Comparison of ENCODE assay signal across 14 mouse cellular contexts in the genomic region with DNA sequence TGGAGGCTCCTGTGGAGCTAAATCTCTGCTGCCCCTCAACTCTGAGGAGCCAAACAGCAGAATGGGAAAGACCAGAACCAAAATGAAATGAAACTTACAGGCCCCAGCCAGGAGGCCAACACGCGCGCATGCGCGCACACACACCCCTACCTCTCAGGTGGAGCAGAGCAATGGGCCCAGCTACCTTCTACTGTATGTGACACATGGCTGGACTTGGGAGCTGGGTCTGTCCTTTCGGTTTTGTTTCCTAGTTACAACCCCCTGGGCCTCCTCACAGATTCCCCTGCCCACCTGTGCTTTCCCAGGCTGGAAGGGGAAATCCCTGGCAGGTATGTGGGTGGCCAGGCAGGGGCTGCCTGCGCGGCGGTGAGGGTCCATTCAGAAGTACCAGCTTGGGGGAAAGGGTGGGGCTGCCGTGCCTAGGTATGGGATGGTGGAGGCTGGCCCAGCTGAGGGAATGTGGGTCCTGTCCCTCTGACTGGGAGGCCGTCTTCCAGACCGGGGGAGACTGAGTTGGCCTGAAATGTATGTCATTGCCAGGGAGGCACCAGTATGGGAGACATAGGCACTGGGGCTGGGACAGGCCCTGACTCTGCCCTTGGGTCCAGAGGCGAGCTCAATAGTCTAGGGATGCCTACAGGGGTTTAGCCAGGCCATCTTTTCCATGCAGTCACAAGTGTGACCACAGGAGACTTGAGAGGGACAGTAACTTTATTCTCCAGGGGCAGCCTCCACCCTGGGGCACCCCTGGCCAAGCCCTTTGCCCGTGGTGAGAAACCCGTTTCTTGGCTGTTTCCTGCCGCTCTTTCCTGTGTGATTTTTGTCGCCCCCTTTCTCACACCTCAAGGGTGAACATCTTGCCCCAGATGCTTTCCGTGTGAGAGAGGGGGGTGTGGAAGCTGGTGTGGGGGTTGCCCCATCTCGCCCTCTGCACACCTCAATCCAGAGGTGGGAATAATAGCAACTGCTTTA. TPM values are rescaled to one million over a fixed set of nuclear protein-coding genes. Genes with fewer than 3 reads are reported as not detected.
DNase-seq lines count a peak whose midpoint lies in the region; ATAC-seq lines count a peak whose summit lies in the region.
"Had no signal": no experiment of that assay in that cellular context is flagged by ENCODE, and none has a peak within 500 bp of the region (broad histone marks: within the 10 kb centered on the region; RNA-seq: fewer than 3 reads in every experiment).

No protein-coding gene starts in this region.

- 80% methylated on average over 19 of the region's 19 CpGs for WGBS in heart, embryonic 13.5 days
- 86% methylated on average over 19 of the region's 19 CpGs for WGBS in midbrain, embryonic 12.5 days
- 89% methylated on average over 19 of the region's 19 CpGs for WGBS in midbrain, embryonic 15.5 days

- peak overlapping the region; percentile 24 for H3K9ac ChIP-seq in heart, embryonic 13.5 days
- H3K9ac ChIP-seq in midbrain, embryonic 12.5 days (replicated peaks), result no peak overlapping the region; the same call in 1 of the 2 replicates
- H3K9ac ChIP-seq in midbrain, embryonic 15.5 days, result no peak overlapping the region

- H3K27me3 ChIP-seq in heart, embryonic 13.5 days (replicated peaks), result no peaks in the 10 kb centered on the region
- no peaks in the 10 kb centered on the region for H3K27me3 ChIP-seq in midbrain, embryonic 12.5 days
- no peaks in the 10 kb centered on the region for H3K27me3 ChIP-seq in midbrain, embryonic 15.5 days (replicated peaks)

- intact Hi-C loops in heart, postnatal 10 days (cut with DNase I), result no loop called here

- no peak overlapping the region for H3K4me2 ChIP-seq in heart, embryonic 13.5 days
- no peak overlapping the region for H3K4me2 ChIP-seq in midbrain, embryonic 12.5 days (replicated peaks)
- no peak overlapping the region for H3K4me2 ChIP-seq in midbrain, embryonic 15.5 days

- ATAC-seq in heart, embryonic 13.5 days (ENCODE audit: extremely low read depth, insufficient number of reproducible peaks, low FRiP score, low TSS enrichment), result no peak
- ATAC-seq in midbrain, embryonic 12.5 days (ENCODE audit: low FRiP score, low read depth), result no peak
- ATAC-seq in midbrain, embryonic 15.5 days (replicated peaks), result no peak
- peak; percentile 32 for ATAC-seq in inflammation-experienced regulatory T-cells, adult 6 months

- H3K4me3 ChIP-seq in heart, embryonic 13.5 days, result no peak overlapping the region
- H3K4me3 ChIP-seq in midbrain, embryonic 12.5 days, result no peak overlapping the region
- no peak overlapping the region for H3K4me3 ChIP-seq in midbrain, embryonic 15.5 days

- H3K9me3 ChIP-seq in heart, embryonic 13.5 days, result no peaks in the 10 kb centered on the region
- H3K9me3 ChIP-seq in midbrain, embryonic 12.5 days, result no peaks in the 10 kb centered on the region
- H3K9me3 ChIP-seq in midbrain, embryonic 15.5 days, result no peaks in the 10 kb centered on the region

- DNase-seq in heart, postnatal 10 days, result no peak
- DNase-seq in thymus, postnatal 14 days, result peak; percentile 66
- no peak for DNase-seq in urinary bladder, adult 2 months (ENCODE audit: low spot score)
- no peak for DNase-seq in retina, embryonic 14.5 days (ENCODE audit: low spot score)
- DNase-seq: cerebellum, adult 18-20 months; gastrocnemius, postnatal 36 days had no signal

- H3K4me1 ChIP-seq in heart, embryonic 13.5 days, result peaks cover 43% of the 10 kb centered on the region
- H3K4me1 ChIP-seq in midbrain, embryonic 12.5 days, result peaks cover 31% of the 10 kb centered on the region
- peaks cover 28% of the 10 kb centered on the region for H3K4me1 ChIP-seq in midbrain, embryonic 15.5 days

- H3K27ac ChIP-seq in heart, embryonic 13.5 days (replicated peaks), result peak overlapping the region; percentile 80
- H3K27ac ChIP-seq in midbrain, embryonic 12.5 days (replicated peaks), result 0 out of 2 replicates have a peak overlapping the region, but pooled peaks have one; percentile 30
- H3K27ac ChIP-seq in midbrain, embryonic 15.5 days, result no peak overlapping the region
- H3K27ac ChIP-seq: macrophage had no signal

- H3K36me3 ChIP-seq in heart, embryonic 13.5 days, result peaks cover 37% of the 10 kb centered on the region
- peaks cover 32% of the 10 kb centered on the region for H3K36me3 ChIP-seq in midbrain, embryonic 12.5 days
- H3K36me3 ChIP-seq in midbrain, embryonic 15.5 days (replicated peaks), result no peaks in the 10 kb centered on the region; the same call in 1 of the 2 replicates

RNA-seq across cellular contexts. Expression of gene Ubald2, which starts 5.7 kb away (rescaled TPM):
- 31.0 and 32.3 TPM in 2 replicates for polyA plus RNA-seq in heart, embryonic 13.5 days (2015; fragmentation: Nextera tagmentation; extraction: Ambion mirVana)
- total RNA-seq in heart, postnatal 10 days (2021), result 10 to 100 TPM; 47.2 to 49.4 TPM
- polyA plus RNA-seq in midbrain, embryonic 12.5 days (2016; fragmentation: Nextera tagmentation; extraction: Ambion mirVana), result 47.7 and 52.5 TPM in 2 replicates
- polyA plus RNA-seq in midbrain, embryonic 15.5 days (2015; fragmentation: Nextera tagmentation; extraction: Ambion mirVana), result 40.9 and 44.2 TPM in 2 replicates
- 10 to 100 TPM; 10.4 to 14.6 (median 10.6) TPM for polyA plus RNA-seq in inflammation-experienced regulatory T-cells, adult 6 months (2017; shearing (Covaris generic))
- 89.8 and 104 TPM in 2 replicates for polyA plus RNA-seq in urinary bladder, adult 2 months (2012; rRNA removed)

RNA-seq across cellular contexts. Expression of gene Qrich2, which starts 26.5 kb away (rescaled TPM):
- polyA plus RNA-seq in heart, embryonic 13.5 days (2015; fragmentation: Nextera tagmentation; extraction: Ambion mirVana), result not detected in 2 replicates
- not detected for total RNA-seq in heart, postnatal 10 days (2021)
- not detected in 2 replicates for polyA plus RNA-seq in midbrain, embryonic 12.5 days (2016; fragmentation: Nextera tagmentation; extraction: Ambion mirVana)
- not detected in 2 replicates for polyA plus RNA-seq in midbrain, embryonic 15.5 days (2015; fragmentation: Nextera tagmentation; extraction: Ambion mirVana)
- polyA plus RNA-seq in inflammation-experienced regulatory T-cells, adult 6 months (2017; shearing (Covaris generic)), result not detected
- 0.06 and 0.12 TPM in 2 replicates for polyA plus RNA-seq in urinary bladder, adult 2 months (2012; rRNA removed)
- total RNA-seq: adrenal gland, postnatal 10 days had no signal
- polyA plus RNA-seq: macrophage; neural tube, embryonic 14.5 days; stomach, embryonic 14.5 days had no signal

RNA-seq across cellular contexts. Expression of gene Rnf157, which starts 26.7 kb away (rescaled TPM):
- 4.0 and 6.1 TPM in 2 replicates for polyA plus RNA-seq in heart, embryonic 13.5 days (2015; fragmentation: Nextera tagmentation; extraction: Ambion mirVana)
- total RNA-seq in heart, postnatal 10 days (2021), result 10 to 100 TPM; 10.0 TPM
- 35.7 and 37.8 TPM in 2 replicates for polyA plus RNA-seq in midbrain, embryonic 12.5 days (2016; fragmentation: Nextera tagmentation; extraction: Ambion mirVana)
- polyA plus RNA-seq in midbrain, embryonic 15.5 days (2015; fragmentation: Nextera tagmentation; extraction: Ambion mirVana), result 66.1 and 68.0 TPM in 2 replicates
- 10 to 100 TPM in 1 of 3 experiments, 1 to 10 TPM in 2; 3.0 to 15.1 (median 8.5) TPM for polyA plus RNA-seq in inflammation-experienced regulatory T-cells, adult 6 months (2017; shearing (Covaris generic))
- 5.0 and 8.3 TPM in 2 replicates for polyA plus RNA-seq in urinary bladder, adult 2 months (2012; rRNA removed)

RNA-seq across cellular contexts. Expression of gene Prpsap1, which starts 54.4 kb away (rescaled TPM):
- polyA plus RNA-seq in heart, embryonic 13.5 days (2015; fragmentation: Nextera tagmentation; extraction: Ambion mirVana), result 90.2 and 102 TPM in 2 replicates
- total RNA-seq in heart, postnatal 10 days (2021), result 10 to 100 TPM; 45.3 to 45.8 TPM
- polyA plus RNA-seq in midbrain, embryonic 12.5 days (2016; fragmentation: Nextera tagmentation; extraction: Ambion mirVana), result 175 and 183 TPM in 2 replicates
- 199 and 200 TPM in 2 replicates for polyA plus RNA-seq in midbrain, embryonic 15.5 days (2015; fragmentation: Nextera tagmentation; extraction: Ambion mirVana)
- 10 to 100 TPM; 23.4 to 58.2 (median 50.6) TPM for polyA plus RNA-seq in inflammation-experienced regulatory T-cells, adult 6 months (2017; shearing (Covaris generic))
- polyA plus RNA-seq in urinary bladder, adult 2 months (2012; rRNA removed), result 154 and 165 TPM in 2 replicates
